Mouse (Mus musculus): Measurements from ENCODE around the gene Adh6b. TPM values are rescaled to one million over a fixed set of nuclear protein-coding genes. Genes with fewer than 3 reads are reported as not detected.
"Not testable (repeated sequence)": the region's sequence is repeated elsewhere in the genome, so short reads cannot be mapped to it uniquely, and the experiment has no call there.

The Adh6b gene
- total RNA-seq, 2 experiments from 2014 or later: not detected

DNA sequence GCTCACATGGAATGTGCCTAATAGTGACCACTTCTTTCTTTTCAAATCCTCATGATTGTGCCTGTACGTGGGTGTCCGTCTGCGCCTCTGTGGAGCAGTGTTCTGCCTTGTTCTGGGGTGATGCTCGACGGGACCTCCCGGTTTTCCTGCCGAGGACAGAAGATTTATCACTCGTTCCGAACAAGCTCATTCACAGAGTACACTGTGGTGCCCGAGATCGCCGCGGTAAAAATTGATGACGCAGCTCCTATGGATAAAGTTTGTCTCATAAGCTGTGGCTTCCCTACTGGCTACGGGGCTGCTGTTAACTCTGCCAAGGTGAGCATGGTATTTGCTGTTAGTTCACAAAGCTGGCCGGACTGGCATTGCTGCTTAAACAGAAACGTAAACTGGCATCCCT lies 16.6 kb upstream of the Adh6b start:
- no peak for DNase-seq
- TF ChIP-seq CTCF (IDR thresholded peaks at IDR 0.05): no peak
- no peak overlapping the region for H3K27ac ChIP-seq

DNA sequence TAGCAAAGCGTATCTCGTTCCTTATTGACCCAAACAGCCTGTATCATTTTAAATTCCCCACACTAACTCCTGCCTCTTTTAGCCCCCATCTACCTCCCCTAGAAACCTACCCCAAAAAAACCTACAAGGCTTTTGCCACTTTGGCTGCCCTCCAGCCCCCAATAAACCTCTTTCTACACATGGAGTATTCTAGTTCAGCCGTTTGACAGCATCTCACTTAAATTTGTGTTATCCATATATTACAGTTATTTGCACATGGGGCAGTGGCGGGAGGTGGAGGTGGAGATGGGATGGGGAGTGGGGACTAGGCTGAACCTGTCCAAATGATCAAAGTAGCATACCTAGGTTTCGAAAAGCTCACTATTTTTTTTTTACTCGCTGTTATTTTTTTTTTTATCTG lies 16.1 kb upstream of the Adh6b start:
- TF ChIP-seq CTCF (IDR thresholded peaks at IDR 0.05): no peak
- intact Hi-C loops (cut with DNase I): no loop called here
- no peak for DNase-seq
- H3K27ac ChIP-seq: no peak overlapping the region
- H3K4me3 ChIP-seq: no peak overlapping the region

More for the DNA sequence above, 16.6 kb upstream of the Adh6b start:
- intact Hi-C loops (cut with DNase I): no loop called here
- H3K4me3 ChIP-seq: no peak overlapping the region

- no peak for DNase-seq
- no peak overlapping the region for H3K27ac ChIP-seq
- no peak for TF ChIP-seq CTCF (IDR thresholded peaks at IDR 0.05)
- no peak overlapping the region for H3K4me3 ChIP-seq
- intact Hi-C loops (cut with DNase I): no loop called here
Measured at GRCm38 (mm10) chr3:138333910-138334309, 7.7 kb upstream of the Adh6b start.

GRCm38 (mm10) chr3:138334320-138334719 lies 7.3 kb upstream of the Adh6b start:
- Histone ChIP-seq H3K4me3 (no peak overlapping the region), H3K27ac (no peak overlapping the region)
- intact Hi-C loops (cut with DNase I): no loop called here
- DNase-seq: no peak
- TF ChIP-seq CTCF (IDR thresholded peaks at IDR 0.05): no peak

GRCm38 (mm10) chr3:138335566-138335965 lies 6.0 kb upstream of the Adh6b start:
- no peak for DNase-seq
- H3K27ac ChIP-seq: no peak overlapping the region
- intact Hi-C loops (cut with DNase I): no loop called here
- H3K4me3 ChIP-seq: no peak overlapping the region
- TF ChIP-seq CTCF (IDR thresholded peaks at IDR 0.05): no peak

GRCm38 (mm10) chr3:138336104-138336754 lies 5.3 kb upstream of the Adh6b start:
- DNase-seq: no peak
- TF ChIP-seq CTCF (IDR thresholded peaks at IDR 0.05): no peak
- Histone ChIP-seq H3K4me3 (no peak overlapping the region), H3K27ac (no peak overlapping the region)
- intact Hi-C loops (cut with DNase I): no loop called here

DNA sequence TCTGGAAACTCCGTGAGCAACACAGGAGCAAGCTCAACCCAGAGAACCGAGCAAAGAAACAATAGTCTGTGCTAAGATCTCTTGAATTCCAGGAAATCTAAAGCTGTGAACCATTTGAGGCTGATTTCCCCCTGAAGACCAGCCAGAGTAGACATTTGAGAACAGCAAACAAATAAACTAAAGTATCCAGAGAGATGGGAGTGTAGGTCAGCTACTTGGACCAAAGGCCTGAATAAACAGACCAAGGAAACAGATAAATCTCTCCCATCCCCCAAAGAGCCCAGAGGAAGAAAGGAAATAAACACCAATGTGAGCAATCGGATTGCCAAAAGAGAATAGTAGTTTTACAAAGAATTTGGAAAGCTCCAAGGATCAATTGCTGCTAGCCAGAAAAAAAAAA lies 5.5 kb downstream of the Adh6b start:
- Histone ChIP-seq H3K4me3 (no peak overlapping the region), H3K27ac (no peak overlapping the region)
- no peak for DNase-seq
- TF ChIP-seq CTCF (IDR thresholded peaks at IDR 0.05): no peak
- intact Hi-C loops (cut with DNase I): no loop called here

- no peak for TF ChIP-seq CTCF (IDR thresholded peaks at IDR 0.05)
- DNase-seq: no peak
- Histone ChIP-seq H3K27ac (no peak overlapping the region), H3K4me3 (no peak overlapping the region)
- intact Hi-C loops (cut with DNase I): no loop called here
Measured at GRCm38 (mm10) chr3:138352012-138352809, 10.6 kb downstream of the Adh6b start.

DNA sequence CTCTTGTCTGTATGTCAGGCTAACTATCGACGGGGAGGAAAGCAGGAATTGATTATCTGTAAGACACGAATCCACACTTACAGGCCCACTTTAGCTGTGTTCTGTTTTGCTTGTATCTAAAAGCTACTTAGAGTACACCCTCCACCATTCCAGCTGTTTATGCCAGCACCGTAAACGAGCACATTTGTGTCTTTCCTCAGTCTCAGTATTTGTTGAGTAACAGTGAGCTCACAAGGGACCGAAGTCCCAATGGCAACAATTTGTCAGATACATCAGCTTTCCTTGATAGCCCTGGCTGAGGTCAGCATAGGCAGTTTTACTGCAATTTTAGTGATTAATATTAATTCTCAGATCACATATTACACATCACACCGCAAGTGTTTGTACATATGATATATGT lies 17.3 kb downstream of the Adh6b start:
- Histone ChIP-seq H3K27ac (no peak overlapping the region), H3K4me3 (no peak overlapping the region)
- intact Hi-C loops (cut with DNase I): no loop called here
- DNase-seq: no peak
- no peak for TF ChIP-seq CTCF (IDR thresholded peaks at IDR 0.05)

- no peak for DNase-seq
- Histone ChIP-seq H3K4me3 (no peak overlapping the region), H3K27ac (no peak overlapping the region)
- intact Hi-C loops (cut with DNase I): no loop called here
- TF ChIP-seq CTCF (IDR thresholded peaks at IDR 0.05): no peak
Measured at GRCm38 (mm10) chr3:138360721-138361120, 19.1 kb downstream of the Adh6b start.

GRCm38 (mm10) chr3:138362920-138363319 lies 21.3 kb downstream of the Adh6b start:
- intact Hi-C loops (cut with DNase I): no loop called here
- Histone ChIP-seq H3K27ac (no peak overlapping the region), H3K4me3 (no peak overlapping the region)
- no peak for TF ChIP-seq CTCF (IDR thresholded peaks at IDR 0.05)
- DNase-seq: no peak

- no peak for TF ChIP-seq CTCF (IDR thresholded peaks at IDR 0.05)
- no peak for DNase-seq
- Histone ChIP-seq H3K4me3 (no peak overlapping the region), H3K27ac (no peak overlapping the region)
- intact Hi-C loops (cut with DNase I): no loop called here
Measured at GRCm38 (mm10) chr3:138366181-138366580, 24.6 kb downstream of the Adh6b start.

DNA sequence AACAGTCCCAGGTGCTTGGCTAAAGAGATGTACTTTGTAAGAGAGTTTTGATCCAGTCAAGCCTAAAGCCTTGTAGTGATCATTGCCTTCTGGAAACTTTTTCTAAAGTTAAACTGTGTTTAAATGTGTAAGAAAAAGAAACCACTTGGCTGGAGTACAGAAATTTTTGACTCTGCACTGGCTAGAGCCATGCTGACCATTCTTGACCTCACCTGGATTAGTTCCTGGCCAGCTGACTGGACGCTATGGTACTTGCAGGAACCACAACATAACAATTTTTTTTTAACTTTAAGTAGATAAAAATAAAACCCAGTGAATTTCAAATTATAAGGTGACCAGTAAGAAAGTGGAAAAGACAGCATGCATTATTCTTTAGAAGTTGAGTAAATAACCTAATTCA lies 28.0 kb downstream of the Adh6b start:
- no peak for TF ChIP-seq CTCF (IDR thresholded peaks at IDR 0.05)
- no peak overlapping the region for H3K4me3 ChIP-seq
- no peak overlapping the region for H3K27ac ChIP-seq
- DNase-seq: no peak
- intact Hi-C loops (cut with DNase I): no loop called here

GRCm38 (mm10) chr3:138370289-138370688 lies 28.7 kb downstream of the Adh6b start:
- H3K27ac ChIP-seq; H3K4me3 ChIP-seq; DNase-seq; intact Hi-C loops (cut with DNase I): not testable (repeated sequence)

Data from gastrocnemius, adult 2 months (tissue).